Mouse (Mus musculus): ENCODE data around the gene Ribc2. TPM values are rescaled to one million over a fixed set of nuclear protein-coding genes. Genes with fewer than 3 reads are reported as not detected.

Gene Ribc2
- total RNA-seq, 2 experiments from 2014 or later: not detected

- no peak overlapping the region for H3K4me3 ChIP-seq
These were observed 56.4 kb downstream of the Ribc2 start for GRCm38 (mm10) chr15:85188167-85188778.

More at GRCm38 (mm10) chr15:85188167-85188778, 56.4 kb downstream of the Ribc2 start:
- H3K27ac ChIP-seq: no peak overlapping the region
- no peak for DNase-seq
- TF ChIP-seq CTCF (IDR thresholded peaks at IDR 0.05): no peak
- intact Hi-C loops (cut with DNase I): no loop called here

Other genes starting within 250 kb of the Ribc2 start
- under 1 TPM; 0.20 to 0.28 TPM for gene Gm29666, start 212.0 kb upstream of the Ribc2 start, total RNA-seq (2021)
- 10 to 100 TPM; 12.9 to 13.4 TPM for gene Nup50, start 208.7 kb upstream of the Ribc2 start, total RNA-seq (2021)
- 100 to 1,000 TPM in 1 of 2 experiments, 10 to 100 TPM in 1; 67.5 to 103 TPM for gene 5031439G07Rik, start 143.5 kb upstream of the Ribc2 start, total RNA-seq (2021)
- not detected for gene Upk3a, start 114.9 kb upstream of the Ribc2 start, total RNA-seq (2021)
- 1 to 10 TPM; 4.7 to 5.9 TPM for gene Fam118a, start 103.1 kb upstream of the Ribc2 start, total RNA-seq (2021)
- gene Smc1b, start 114 bp upstream of the Ribc2 start, total RNA-seq (2021): not detected
- 10 to 100 TPM in 1 of 2 experiments, 1 to 10 TPM in 1; 6.5 to 20.9 TPM for gene Fbln1, start 73.9 kb downstream of the Ribc2 start, total RNA-seq (2021)
- 10 to 100 TPM; 26.6 to 38.8 TPM for gene Atxn10, start 204.2 kb downstream of the Ribc2 start, total RNA-seq (2021)

Data from gastrocnemius, adult 2 months (tissue).